Mouse (Mus musculus): ENCODE results near the gene Ecpas.

DNA sequence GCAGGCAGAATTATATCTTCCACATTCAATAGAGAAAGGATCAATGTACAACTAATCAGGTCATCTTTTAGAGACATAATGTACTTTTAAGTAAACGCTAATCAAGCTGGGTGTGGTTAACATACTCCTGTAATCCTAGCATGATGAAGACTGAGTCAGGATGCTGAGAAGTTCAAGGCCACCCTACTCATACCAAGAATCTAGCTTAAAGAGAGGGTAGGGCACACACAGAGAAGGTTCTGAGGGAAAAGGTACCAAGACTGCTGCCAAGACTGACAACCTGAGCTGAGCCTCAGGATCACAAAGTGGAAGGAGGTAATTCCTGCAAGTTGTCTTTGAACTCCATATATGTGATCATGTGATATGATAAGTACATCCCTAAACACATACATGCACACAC lies 24.0 kb downstream of the Ecpas start:
- TF ChIP-seq POLR2A (IDR thresholded peaks at IDR 0.05; ENCODE audit: extremely low read depth, insufficient read depth, low read length): no peak
- TF ChIP-seq CTCF (IDR thresholded peaks at IDR 0.05; ENCODE audit: extremely low read depth, insufficient read depth, low read length): no peak
